Comparison of ENCODE assay signal across 21 mouse cellular contexts in genomic region chr11:19253605-19254004, GRCm38 (mm10).
DNase-seq lines count a peak whose midpoint lies in the region; ATAC-seq and TF ChIP-seq lines count a peak whose summit lies in the region.
"Had no signal": no experiment of that assay in that cellular context is flagged by ENCODE, and none has a peak within 500 bp of the region (broad histone marks: within the 10 kb centered on the region; RNA-seq: fewer than 3 reads in every experiment).

No protein-coding gene starts in this region.

- ATAC-seq in lung, embryonic 14.5 days (ENCODE audit: insufficient read depth), result peak; percentile 31; the same call in 1 of the 2 replicates
- ATAC-seq in lung, postnatal 0 days, result no peak
- ATAC-seq: activated CD4-positive, CD25-positive, alpha-beta regulatory T cell, adult 4 months; CD4-positive, CD25-positive, alpha-beta regulatory T cell, adult 4 months; Patski had no signal

- no peak for TF ChIP-seq RAD21 in CH12.LX (IDR thresholded peaks at IDR 0.05; ENCODE audit: low read depth, low read length)

- H3K4me3 ChIP-seq in lung, embryonic 14.5 days (ENCODE audit: low read depth, low read length), result no peak overlapping the region
- no peak overlapping the region for H3K4me3 ChIP-seq in lung, postnatal 0 days (ENCODE audit: low read depth, low read length)
- no peak overlapping the region for H3K4me3 ChIP-seq in CH12.LX (replicated peaks in 1 of 3; ENCODE audit: low read depth in 2 of 3, low read length in 2 of 3, poor library complexity in 1 of 3)

- no peaks in the 10 kb centered on the region for H3K79me2 ChIP-seq in CH12.LX (replicated peaks; ENCODE audit: control insufficient read depth, extremely low read depth, insufficient read depth, poor library complexity, severe bottlenecking)

- no peak for TF ChIP-seq CTCF in lung, embryonic 14.5 days (IDR thresholded peaks at IDR 0.05; ENCODE audit: low read depth)
- no peak for TF ChIP-seq CTCF in lung, postnatal 0 days (IDR thresholded peaks at IDR 0.05)
- no peak for TF ChIP-seq CTCF in CH12.LX (conservative IDR thresholded peaks at IDR 0.05 in 1 of 2, IDR thresholded peaks at IDR 0.05 in 1 of 2; ENCODE audit: low read depth in 2 of 2, low read length in 2 of 2)

- no peak for TF ChIP-seq POLR2A in CH12.LX (IDR thresholded peaks at IDR 0.05; ENCODE audit: low read depth, low read length)

- H3K9ac ChIP-seq in lung, embryonic 14.5 days, result no peak overlapping the region
- no peak overlapping the region for H3K9ac ChIP-seq in lung, postnatal 0 days (replicated peaks; ENCODE audit: low read depth)
- peak overlapping the region; percentile 32; the same call in 1 of the 2 replicates for H3K9ac ChIP-seq in CH12.LX (ENCODE audit: insufficient read depth, low read depth)

- DNase-seq in lung, embryonic 14.5 days, result peak; percentile 61
- no peak for DNase-seq in lung, postnatal 0 days (ENCODE audit: low spot score)
- DNase-seq in CH12.LX (ENCODE audit: extremely low read depth), result peak; percentile 35
- DNase-seq in natural killer cell, adult 2 months (ENCODE audit: low spot score in 2 of 2), result peak; percentile 15 to 43
- DNase-seq in left cerebral cortex, adult 9 months (ENCODE audit: low spot score in 2 of 2), result no peak
- DNase-seq in kidney, adult 8-10 months, result no peak
- DNase-seq: adrenal gland, adult 2 months; adrenal gland, adult 8-10 months; adrenal gland, postnatal 10 days; adrenal gland, postnatal 14 days; adrenal gland, postnatal 25 days; adrenal gland, postnatal 36 days; B cell, adult 2 months; cerebellum, adult 11 months; cerebellum, adult 11-12 months; cerebellum, adult 18-20 months; cerebellum, adult 2 months had no signal

- H3K4me2 ChIP-seq in lung, embryonic 14.5 days, result no peak overlapping the region
- H3K4me2 ChIP-seq in lung, postnatal 0 days (replicated peaks; ENCODE audit: low read depth, low read length), result no peak overlapping the region
- H3K4me2 ChIP-seq in CH12.LX (ENCODE audit: insufficient read depth, low read depth, poor library complexity, severe bottlenecking), result peak overlapping the region; percentile 22; the same call in 1 of the 2 replicates

- no peak overlapping the region for H3K27ac ChIP-seq in lung, embryonic 14.5 days (ENCODE audit: low read depth)
- H3K27ac ChIP-seq in lung, postnatal 0 days (ENCODE audit: low read length), result no peak overlapping the region
- no peak overlapping the region for H3K27ac ChIP-seq in CH12.LX (ENCODE audit: insufficient read depth, low read depth)

- no peaks in the 10 kb centered on the region for H3K27me3 ChIP-seq in lung, embryonic 14.5 days (ENCODE audit: insufficient read depth, low read length)
- H3K27me3 ChIP-seq in lung, postnatal 0 days (replicated peaks; ENCODE audit: insufficient read depth, low read length), result no peaks in the 10 kb centered on the region
- no peaks in the 10 kb centered on the region for H3K27me3 ChIP-seq in CH12.LX (replicated peaks)
- H3K27me3 ChIP-seq: Patski had no signal

- no peaks in the 10 kb centered on the region for H3K9me3 ChIP-seq in lung, embryonic 14.5 days (ENCODE audit: low read depth, low read length)
- H3K9me3 ChIP-seq in lung, postnatal 0 days (ENCODE audit: low read length), result no peaks in the 10 kb centered on the region
- no peaks in the 10 kb centered on the region for H3K9me3 ChIP-seq in CH12.LX (replicated peaks; ENCODE audit: low read length)
- H3K9me3 ChIP-seq: G1E had no signal

- no peaks in the 10 kb centered on the region for H3K4me1 ChIP-seq in lung, embryonic 14.5 days (ENCODE audit: insufficient read depth)
- no peaks in the 10 kb centered on the region for H3K4me1 ChIP-seq in lung, postnatal 0 days (ENCODE audit: insufficient read depth, low read depth, low read length)
- peaks cover 7 to 11% of the 10 kb centered on the region in 2 experiments for H3K4me1 ChIP-seq in CH12.LX (ENCODE audit: control insufficient read depth in 1 of 2, insufficient read depth in 2 of 2)

- WGBS in lung, embryonic 14.5 days, result 23% methylated on average over 5 of the region's 5 CpGs
- 25% methylated on average over 5 of the region's 5 CpGs for WGBS in lung, postnatal 0 days

- TF ChIP-seq EP300 in lung, postnatal 0 days (IDR thresholded peaks at IDR 0.05), result no peak
- TF ChIP-seq EP300 in CH12.LX (IDR thresholded peaks at IDR 0.05; ENCODE audit: low read length), result peak; percentile 69; the same call in 1 of the 2 replicates

- in situ Hi-C loops in CH12.LX (cut with MboI; ENCODE audit: low pct_ligation_motif_present, low pct_unique_long_range_greater_than_20kb, low sequenced_read_pairs), result loop anchor here (5.0 kb wide), 1 partner anchor 84 kb away; no protein-coding TSS in a partner anchor

- dilution Hi-C loops in CH12.LX (cut with MboI; ENCODE audit: extremely low pct_ligation_motif_present, extremely low pct_unique_long_range_greater_than_20kb, low sequenced_read_pairs), result no loop called here

- H3K36me3 ChIP-seq in lung, embryonic 14.5 days (ENCODE audit: insufficient read depth), result no peaks in the 10 kb centered on the region
- H3K36me3 ChIP-seq in lung, postnatal 0 days (ENCODE audit: insufficient read depth, low read length), result no peaks in the 10 kb centered on the region
- H3K36me3 ChIP-seq in CH12.LX (replicated peaks in 1 of 2; ENCODE audit: control insufficient read depth in 1 of 2, insufficient read depth in 1 of 2, low read length in 1 of 2), result no peaks in the 10 kb centered on the region
- H3K36me3 ChIP-seq: G1E had no signal

TF ChIP-seq in CH12.LX, 34 proteins besides CTCF, POLR2A, EP300 and RAD21:
- TF ChIP-seq GABPA (IDR thresholded peaks at IDR 0.05; ENCODE audit: insufficient replicate concordance, low read depth, low read length) (no peak), E2F4 (IDR thresholded peaks at IDR 0.05; ENCODE audit: insufficient replicate concordance, low read depth, low read length) (0 out of 2 replicates have a peak, but pooled peaks have one; percentile 48), ZC3H11A (IDR thresholded peaks at IDR 0.05; ENCODE audit: low read depth, low read length) (no peak), POLR2AphosphoS2 (IDR thresholded peaks at IDR 0.05; ENCODE audit: low read depth, low read length) (no peak), ETS1 (conservative IDR thresholded peaks at IDR 0.05; ENCODE audit: low read depth, low read length) (0 out of 2 replicates have a peak, but pooled peaks have one; percentile 18), CHD1 (IDR thresholded peaks at IDR 0.05; ENCODE audit: low read depth, low read length) (no peak), MAFK (IDR thresholded peaks at IDR 0.05; ENCODE audit: insufficient replicate concordance, low read length) (no peak; the same call in 1 of the 2 replicates), JUN (IDR thresholded peaks at IDR 0.05; ENCODE audit: insufficient read depth, low read depth, low read length) (no peak), MAX (IDR thresholded peaks at IDR 0.05; ENCODE audit: low read length) (0 out of 2 replicates have a peak, but pooled peaks have one; percentile 14), MAZ (IDR thresholded peaks at IDR 0.05; ENCODE audit: low read depth, low read length) (no peak), ZKSCAN1 (IDR thresholded peaks at IDR 0.05; ENCODE audit: borderline replicate concordance, low read depth, low read length) (no peak), JUND (conservative IDR thresholded peaks at IDR 0.05; ENCODE audit: low read depth, low read length) (no peak), NELFE (IDR thresholded peaks at IDR 0.05; ENCODE audit: low read depth, low read length) (no peak), MEF2A (IDR thresholded peaks at IDR 0.05; ENCODE audit: borderline replicate concordance, low read depth, low read length) (0 out of 2 replicates have a peak, but pooled peaks have one; percentile 37), SIN3A (IDR thresholded peaks at IDR 0.05; ENCODE audit: low read length) (no peak), TCF12 (IDR thresholded peaks at IDR 0.05; ENCODE audit: low read depth, low read length) (no peak), BHLHE40 (IDR thresholded peaks at IDR 0.05; ENCODE audit: low read depth, low read length) (peak; percentile 31; the same call in 1 of the 2 replicates), NRF1 (IDR thresholded peaks at IDR 0.05; ENCODE audit: low read depth, low read length) (no peak), ZNF384 (IDR thresholded peaks at IDR 0.05; ENCODE audit: low read depth, low read length) (no peak), HCFC1 (IDR thresholded peaks at IDR 0.05; ENCODE audit: low read depth, low read length) (no peak), IRF4 (IDR thresholded peaks at IDR 0.05; ENCODE audit: low read depth, low read length) (peak; percentile 56; the same call in 1 of the 2 replicates), USF1 (IDR thresholded peaks at IDR 0.05; ENCODE audit: low read depth, low read length) (no peak), RCOR1 (conservative IDR thresholded peaks at IDR 0.05; ENCODE audit: low read depth, low read length) (no peak), CHD2 (IDR thresholded peaks at IDR 0.05; ENCODE audit: low read length) (no peak), MYC (IDR thresholded peaks at IDR 0.05; ENCODE audit: low read depth, low read length) (no peak), PAX5 (IDR thresholded peaks at IDR 0.05; ENCODE audit: low read length) (no peak), USF2 (conservative IDR thresholded peaks at IDR 0.05; ENCODE audit: low read depth, low read length) (no peak), SMC3 (IDR thresholded peaks at IDR 0.05; ENCODE audit: low read depth, low read length) (peak; percentile 23), ELF1 (IDR thresholded peaks at IDR 0.05; ENCODE audit: low read depth, low read length) (peak; percentile 48; the same call in 1 of the 2 replicates), ZMIZ1 (IDR thresholded peaks at IDR 0.05; ENCODE audit: low read depth, low read length) (0 out of 2 replicates have a peak, but pooled peaks have one; percentile 18), KAT2A (IDR thresholded peaks at IDR 0.05; ENCODE audit: insufficient replicate concordance, low read length) (no peak), MXI1 (IDR thresholded peaks at IDR 0.05; ENCODE audit: low read depth, low read length) (no peak), UBTF (IDR thresholded peaks at IDR 0.05; ENCODE audit: low read depth, low read length) (no peak), TBP (conservative IDR thresholded peaks at IDR 0.05; ENCODE audit: low read depth, low read length) (no peak)

Comparison
In these comparisons a context has a peak if more than half of its experiments do, and no peak if none do; other contexts are left out.
1. DNase-seq: peak in lung, embryonic 14.5 days (single experiment), CH12.LX (single experiment) and natural killer cell, adult 2 months (2 of 2); none in lung, postnatal 0 days (single experiment), left cerebral cortex, adult 9 months (0 of 2) and kidney, adult 8-10 months (0 of 2).